Mouse (Mus musculus) embryonic fibroblast, embryonic 13.5 days (primary cell): Measurements from ENCODE around the gene Taf15.

Experiments used
- CTCF ChIP-seq: IDR thresholded peaks from 2 replicates; pipeline ENCODE4 v1.5.1; 2011; ENCODE audit warnings: mild to moderate bottlenecking, control low read depth, low read length, moderate library complexity, borderline replicate concordance; ENCODE audit not compliant: insufficient read depth
- POLR2A ChIP-seq: IDR thresholded peaks from 2 replicates; pipeline ENCODE4 v1.6.1; 2011; ENCODE audit warnings: low read depth, mild to moderate bottlenecking, control low read depth, low read length, moderate library complexity

- no peak for TF ChIP-seq POLR2A
- no peak for TF ChIP-seq CTCF
These were observed 1.1 kb upstream of the Taf15 start for GRCm38 (mm10) chr11:83471766-83472165.
